Mouse (Mus musculus) myocyte (in vitro differentiated cells): Measurements from ENCODE around the gene Vps52.

Experiments used
- E2F4 ChIP-seq: IDR thresholded peaks from one replicate; pipeline ENCODE4 v1.6.1; 2011; ENCODE audit warnings: mild to moderate bottlenecking, control low read depth, moderate library complexity; ENCODE audit not compliant: insufficient read depth
- MAX ChIP-seq: IDR thresholded peaks from one replicate; pipeline ENCODE4 v1.6.1; 2011; ENCODE audit warnings: low read depth, mild to moderate bottlenecking, control low read depth
- POLR2A ChIP-seq: IDR thresholded peaks from one replicate; pipeline ENCODE4 v1.6.1; 2011; ENCODE audit warnings: low read depth, mild to moderate bottlenecking, control low read depth, moderate library complexity; ENCODE audit not compliant: insufficient read length
- SRF ChIP-seq: IDR thresholded peaks from one replicate; pipeline ENCODE4 v1.6.1; 2011; ENCODE audit warnings: low read depth; ENCODE audit not compliant: control insufficient read depth, insufficient read length

- TF ChIP-seq POLR2A (no peak), SRF (no peak), E2F4 (no peak), MAX (no peak)
Observed at GRCm38 (mm10) chr17:33948090-33948904, 7.3 kb upstream of the Vps52 start.
